Mouse (Mus musculus) kidney, postnatal 0 days (tissue): ENCODE results near the gene Slc8a3. TPM values are rescaled to one million over a fixed set of nuclear protein-coding genes. Genes with fewer than 3 reads are reported as not detected.

Experiments
- ATAC-seq: fragments of 200-750 bp; cut with Nextera tagmentation; replicated peaks from 2 replicates; pipeline ENCODE4 v1.8.0; 2017; ENCODE audit warnings: low read depth, moderate number of reproducible peaks, moderate TSS enrichment, moderate library complexity; ENCODE audit not compliant: low FRiP score
- DNase-seq: peaks from one replicate; pipeline ENCODE4 v3.0.0-alpha.2; 2016; ENCODE audit warnings: low spot score
- H3K27ac ChIP-seq: fragments of 300-500 bp; sonication (generic); 2 replicates; pipeline ENCODE4 v1.5.1; 2014; ENCODE audit warnings: mild to moderate bottlenecking
- H3K27me3 ChIP-seq: fragments of 300-500 bp; sonication (generic); 2 replicates; pipeline ENCODE4 v1.6.1; 2014; ENCODE audit warnings: low read length, mixed read lengths; ENCODE audit not compliant: insufficient read depth
- H3K36me3 ChIP-seq: fragments of 300-500 bp; sonication (generic); 2 replicates; pipeline ENCODE4 v1.6.1; 2014; ENCODE audit warnings: low read length, mixed read lengths; ENCODE audit not compliant: insufficient read depth
- H3K4me1 ChIP-seq: fragments of 300-500 bp; sonication (generic); replicated peaks from 2 replicates; pipeline ENCODE4 v1.6.1; 2014; ENCODE audit warnings: antibody characterized with exemption, low read length, mixed read lengths; ENCODE audit not compliant: insufficient read depth
- H3K4me2 ChIP-seq: fragments of 300-500 bp; sonication (generic); 2 replicates; pipeline ENCODE4 v1.6.1; 2014; ENCODE audit warnings: mild to moderate bottlenecking, low read length, moderate library complexity, mixed read lengths
- H3K4me3 ChIP-seq: fragments of 300-500 bp; sonication (generic); replicated peaks from 2 replicates; pipeline ENCODE4 v1.5.1; 2014; ENCODE audit warnings: low read depth, low read length
- H3K9ac ChIP-seq: fragments of 300-500 bp; sonication (generic); 2 replicates; pipeline ENCODE4 v1.6.1; 2014; ENCODE audit warnings: low read depth, low read length
- H3K9me3 ChIP-seq: fragments of 300-500 bp; sonication (generic); replicated peaks from 2 replicates; pipeline ENCODE4 v1.6.1; 2016; ENCODE audit warnings: low read length, inconsistent platforms, mixed read lengths
- CTCF ChIP-seq: IDR thresholded peaks from 2 replicates; pipeline ENCODE4 v1.5.1; 2016; ENCODE audit warnings: antibody characterized with exemption, low read depth, mild to moderate bottlenecking, moderate library complexity
- WGBS: fragments of 180-500 bp; shearing (Covaris S2); extraction: QIAGEN DNeasy Blood & Tissue Kit; methylation state at CpG from one replicate; pipeline ENCODE4 v1.1.7; 2014; 5-methylcytosine and 5-hydroxymethylcytosine counted together
- polyA plus RNA-seq: library from polyadenylated mRNA; unstranded; fragments of >200 nt; fragmentation: Nextera tagmentation; extraction: Ambion mirVana; gene quantifications from 2 replicates; pipeline ENCODE4 v1.2.1, GENCODE M21; 2015

The Slc8a3 gene
- polyA plus RNA-seq, 1 experiment from 2014 or later = 0.05 TPM

DNA sequence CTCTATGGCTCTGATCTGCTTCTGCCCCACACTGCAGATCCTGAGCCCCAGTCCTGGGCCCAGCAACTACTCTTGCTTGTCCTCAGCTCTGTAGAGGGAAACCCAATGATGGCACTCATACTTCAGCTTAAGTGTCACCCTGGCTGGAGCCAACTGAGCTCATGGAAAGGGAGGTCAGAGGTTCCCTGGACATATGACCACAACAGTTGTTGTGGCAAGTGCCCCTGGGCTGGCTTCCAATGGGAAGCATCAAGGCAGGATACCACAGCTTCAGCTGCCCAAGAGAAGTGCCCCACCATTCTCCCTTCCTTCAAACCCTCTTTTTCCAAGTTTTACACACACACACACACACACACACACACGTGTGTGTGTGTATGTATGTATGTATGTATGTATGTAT lies 88.5 kb downstream of the Slc8a3 start:
- Histone ChIP-seq H3K4me2 (no peak overlapping the region), H3K36me3 (no peaks in the 10 kb centered on the region), H3K4me3 (no peak overlapping the region), H3K27ac (no peak overlapping the region), H3K4me1 (no peaks in the 10 kb centered on the region), H3K9me3 (no peaks in the 10 kb centered on the region), H3K27me3 (no peaks in the 10 kb centered on the region), H3K9ac (no peak overlapping the region)
- no peak for TF ChIP-seq CTCF
- no peak for DNase-seq
- ATAC-seq = no peak
- 50% methylated on average over 1 of the region's 1 CpGs for WGBS

DNA sequence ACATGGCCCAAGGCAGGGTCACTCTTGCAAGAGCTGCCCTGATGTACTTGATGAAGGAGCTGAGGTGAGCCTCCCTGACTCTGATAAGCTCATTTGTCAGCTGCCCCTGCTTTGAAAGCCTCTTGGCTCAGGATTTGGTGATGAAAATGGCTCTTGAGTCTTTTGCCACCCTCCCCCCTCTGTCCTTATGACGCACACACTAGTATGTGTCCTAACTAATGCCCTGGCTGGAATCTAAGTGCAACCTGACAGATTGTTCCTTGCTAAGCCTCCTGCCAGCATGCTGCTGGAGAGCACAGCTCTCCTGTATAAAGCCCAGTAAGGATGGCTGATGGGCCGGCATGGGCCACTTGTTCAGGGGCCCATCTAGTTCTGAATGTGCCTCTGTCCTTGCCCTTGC lies 91.3 kb downstream of the Slc8a3 start:
- no peak for DNase-seq
- Histone ChIP-seq H3K27me3 (no peaks in the 10 kb centered on the region), H3K4me1 (no peaks in the 10 kb centered on the region), H3K9ac (no peak overlapping the region), H3K36me3 (no peaks in the 10 kb centered on the region), H3K27ac (no peak overlapping the region), H3K4me2 (no peak overlapping the region), H3K4me3 (no peak overlapping the region), H3K9me3 (no peaks in the 10 kb centered on the region)
- WGBS = 92% methylated on average over 2 of the region's 2 CpGs
- TF ChIP-seq CTCF = no peak
- no peak for ATAC-seq

DNA sequence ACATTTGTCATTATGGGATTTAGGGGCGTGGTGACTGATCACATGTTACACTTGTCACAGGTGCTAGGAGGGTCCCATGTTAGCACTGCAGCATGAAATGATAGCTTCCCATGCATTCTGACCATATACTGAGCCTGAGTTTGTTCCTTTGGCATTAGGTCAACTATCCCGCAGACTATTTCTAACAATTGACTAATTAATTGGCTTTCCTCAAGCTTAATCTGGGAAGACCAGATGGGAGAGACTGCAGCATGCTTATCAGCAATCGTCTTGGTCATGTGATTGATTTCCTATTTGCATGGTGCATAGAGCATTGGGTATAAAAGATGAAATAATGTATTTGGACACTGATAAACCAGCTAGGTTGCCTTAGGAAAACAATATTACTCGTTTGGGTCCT lies 91.9 kb downstream of the Slc8a3 start:
- TF ChIP-seq CTCF = no peak
- no peak overlapping the region for H3K27ac ChIP-seq
- no peaks in the 10 kb centered on the region for H3K4me1 ChIP-seq
- WGBS = 80% methylated on average over 4 of the region's 4 CpGs
- H3K4me2 ChIP-seq = no peak overlapping the region
- no peak overlapping the region for H3K4me3 ChIP-seq
- H3K36me3 ChIP-seq = no peaks in the 10 kb centered on the region
- no peaks in the 10 kb centered on the region for H3K27me3 ChIP-seq
- no peak overlapping the region for H3K9ac ChIP-seq
- DNase-seq (no peak), ATAC-seq (no peak)
- H3K9me3 ChIP-seq = no peaks in the 10 kb centered on the region

DNA sequence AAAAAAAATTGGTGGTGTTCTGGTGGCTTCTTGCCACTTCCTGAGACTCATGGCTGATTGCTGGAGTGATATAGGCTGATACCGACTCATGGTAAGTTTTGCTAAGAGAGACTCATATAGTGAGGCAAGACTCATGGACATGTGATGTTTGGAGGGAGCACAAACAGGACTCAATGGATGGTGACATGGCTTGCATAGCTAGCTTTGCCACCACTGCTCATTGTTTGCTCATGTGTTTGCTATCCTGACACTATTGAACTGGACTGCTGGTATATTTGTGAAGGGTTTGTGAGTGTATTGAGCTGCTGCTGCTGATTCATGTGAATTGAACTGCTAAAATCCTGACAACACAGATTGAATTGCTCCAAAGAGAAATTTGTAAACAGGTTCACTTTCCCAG lies 95.8 kb downstream of the Slc8a3 start:
- no peak overlapping the region for H3K4me2 ChIP-seq
- no peak for ATAC-seq
- 88% methylated on average over 1 of the region's 1 CpGs for WGBS
- no peaks in the 10 kb centered on the region for H3K36me3 ChIP-seq
- H3K9ac ChIP-seq = no peak overlapping the region
- TF ChIP-seq CTCF = no peak
- H3K9me3 ChIP-seq = no peaks in the 10 kb centered on the region
- H3K27me3 ChIP-seq = no peaks in the 10 kb centered on the region
- no peak overlapping the region for H3K4me3 ChIP-seq
- no peaks in the 10 kb centered on the region for H3K4me1 ChIP-seq
- no peak for DNase-seq
- H3K27ac ChIP-seq = no peak overlapping the region

DNA sequence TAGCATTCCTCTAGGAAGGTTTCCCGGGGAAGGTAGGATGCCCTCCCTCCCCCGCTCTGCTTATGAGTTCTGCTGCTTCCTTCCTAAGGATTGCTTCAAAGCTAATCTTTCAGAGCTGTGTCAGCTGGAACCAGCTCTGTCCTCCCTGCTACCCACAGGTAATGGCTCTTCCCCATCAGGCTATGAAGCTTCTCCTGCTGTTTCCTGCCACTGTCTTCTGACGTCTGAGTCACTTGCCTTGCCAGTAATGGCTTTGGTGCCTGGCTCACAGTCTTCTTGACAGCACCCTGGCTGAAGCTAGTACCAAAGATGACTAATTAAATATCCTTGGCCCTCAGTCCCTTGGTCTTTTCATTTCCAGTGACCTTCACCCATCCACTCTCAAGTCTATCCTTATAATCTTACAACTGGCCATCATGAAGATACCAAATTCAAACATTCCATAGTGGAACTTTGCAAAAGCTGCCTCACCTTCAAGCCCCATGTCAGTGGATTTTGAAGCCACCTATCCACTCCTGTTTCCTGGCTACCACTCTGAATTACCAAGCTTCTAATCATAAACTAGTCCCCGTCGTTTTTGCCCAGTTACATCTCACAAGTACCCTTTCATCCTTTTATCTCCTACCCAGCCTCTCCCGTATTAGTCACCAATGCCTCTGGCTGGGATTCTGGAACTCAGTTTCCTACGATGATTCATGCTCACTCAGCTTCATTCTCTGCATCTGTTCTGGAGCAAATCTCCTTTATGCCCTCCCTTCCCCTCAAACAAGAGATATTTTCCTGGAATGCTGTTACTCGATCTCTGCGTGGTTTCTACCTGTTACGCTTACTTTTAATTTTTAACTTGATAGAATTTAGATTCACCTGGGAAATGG lies 97.3 kb downstream of the Slc8a3 start:
- Histone ChIP-seq H3K9ac (no peak overlapping the region), H3K27me3 (no peaks in the 10 kb centered on the region), H3K9me3 (no peaks in the 10 kb centered on the region), H3K4me3 (no peak overlapping the region), H3K4me2 (no peak overlapping the region), H3K4me1 (no peaks in the 10 kb centered on the region), H3K27ac (no peak overlapping the region), H3K36me3 (no peaks in the 10 kb centered on the region)
- no peak for ATAC-seq
- no peak for DNase-seq
- 77% methylated on average over 10 of the region's 10 CpGs for WGBS
- no peak for TF ChIP-seq CTCF

DNA sequence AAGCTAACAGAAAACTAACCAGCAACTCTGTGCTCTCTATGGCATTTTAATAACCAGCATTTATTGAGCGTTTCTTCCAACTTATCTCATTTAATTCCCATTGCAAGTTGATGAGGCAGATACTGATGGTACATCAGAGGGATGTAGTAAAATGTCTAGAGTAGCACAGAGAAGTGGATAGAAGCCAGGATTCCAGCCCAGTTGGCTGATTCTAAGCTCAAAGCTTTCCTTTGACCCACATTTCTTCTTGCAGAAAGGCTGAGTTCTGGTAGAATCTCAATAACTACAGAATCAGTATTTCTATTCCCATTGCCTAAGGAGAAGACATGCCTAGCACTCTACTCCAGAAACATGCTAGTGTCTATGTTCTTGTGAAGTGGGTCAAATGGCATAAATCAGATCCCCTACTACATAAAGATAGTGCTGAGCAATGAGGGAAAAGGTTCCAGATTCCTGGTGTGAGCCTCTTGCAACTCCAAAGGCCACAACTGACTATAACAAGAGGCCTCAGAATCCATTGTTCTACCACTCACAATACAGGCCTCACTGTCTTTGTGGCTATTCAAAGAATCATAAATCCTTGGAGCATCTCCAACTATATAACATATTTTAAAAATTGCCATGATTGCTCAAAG lies 99.1 kb downstream of the Slc8a3 start:
- Histone ChIP-seq H3K4me2 (no peak overlapping the region), H3K27me3 (no peaks in the 10 kb centered on the region), H3K4me1 (no peaks in the 10 kb centered on the region), H3K9me3 (no peaks in the 10 kb centered on the region), H3K27ac (no peak overlapping the region), H3K9ac (no peak overlapping the region), H3K4me3 (no peak overlapping the region), H3K36me3 (no peaks in the 10 kb centered on the region)
- TF ChIP-seq CTCF = no peak
- 73% methylated on average over 1 of the region's 1 CpGs for WGBS
- ATAC-seq (no peak), DNase-seq (no peak)
